Mouse (Mus musculus) telencephalon, adult 2 months (tissue): Measurements from ENCODE around the gene Ms4a4c.
"Not testable (repeated sequence)": the region's sequence is repeated elsewhere in the genome, so short reads cannot be mapped to it uniquely, and the experiment has no call there.

Source experiments
- DNase-seq: peaks from one replicate; pipeline ENCODE4 v3.0.0-alpha.2; 2011; ENCODE audit warnings: low read depth, low spot score

Gene Ms4a4c

GRCm38 (mm10) chr19:11459041-11459440, 54.5 kb downstream of the Ms4a4c start:
- DNase-seq: not testable (repeated sequence)

- not testable (repeated sequence) for DNase-seq
Measured at GRCm38 (mm10) chr19:11464795-11465194, 60.2 kb downstream of the Ms4a4c start.

- DNase-seq: no peak
Measured at GRCm38 (mm10) chr19:11466471-11466870, 61.9 kb downstream of the Ms4a4c start.

- DNase-seq: not testable (repeated sequence)
Measured at GRCm38 (mm10) chr19:11468361-11468760, 63.8 kb downstream of the Ms4a4c start.

GRCm38 (mm10) chr19:11469215-11469614, 64.6 kb downstream of the Ms4a4c start, which contains the start of gene Ms4a6c:
TSS of gene Ms4a6c (plus strand) at chr19:11469366.
- not testable (repeated sequence) for DNase-seq
